Mouse (Mus musculus): ENCODE measurements around the gene Slc39a11.

DNA sequence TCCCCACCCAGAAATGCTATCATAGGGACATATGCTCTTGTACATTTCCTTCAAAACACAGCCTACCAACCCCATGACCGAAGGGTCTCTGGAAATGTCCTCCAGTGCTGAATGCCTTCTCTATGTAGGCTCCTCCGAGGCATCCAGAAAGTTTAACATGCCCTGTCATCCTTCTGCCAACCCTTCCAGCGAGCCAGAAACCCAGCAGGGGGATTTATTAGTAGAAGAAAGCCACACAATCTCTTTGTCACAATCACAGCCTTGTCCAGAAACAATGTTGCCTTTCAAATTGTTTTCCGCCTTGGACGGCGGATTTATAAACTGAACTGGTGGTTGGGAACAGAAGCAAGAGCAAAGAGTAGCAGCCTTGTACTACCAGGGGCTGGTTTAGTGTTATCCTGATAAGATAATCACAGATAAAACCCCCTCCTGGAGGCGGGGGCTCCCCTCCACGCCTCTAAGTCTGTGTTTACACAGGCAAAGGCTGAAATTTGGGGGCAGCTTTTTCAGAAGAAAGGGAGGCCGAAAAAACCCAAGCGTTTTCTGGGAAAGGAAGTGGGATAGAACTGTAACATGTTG, 372.8 kb downstream of the Slc39a11 start:
- no peak for TF ChIP-seq POLR2A (IDR thresholded peaks at IDR 0.05; ENCODE audit: borderline replicate concordance, control insufficient read depth, low read depth, low read length)
- TF ChIP-seq CTCF (IDR thresholded peaks at IDR 0.05; ENCODE audit: control insufficient read depth, insufficient read depth, low read length) = no peak
